Mouse (Mus musculus): ENCODE measurements at regions not wholly inside any gene's neighbourhood (a gene's known extent, or its start where the extent isn't known, plus 50 kb on each side); places are given as distances from the start of the nearest gene placed in this dataset.

DNA sequence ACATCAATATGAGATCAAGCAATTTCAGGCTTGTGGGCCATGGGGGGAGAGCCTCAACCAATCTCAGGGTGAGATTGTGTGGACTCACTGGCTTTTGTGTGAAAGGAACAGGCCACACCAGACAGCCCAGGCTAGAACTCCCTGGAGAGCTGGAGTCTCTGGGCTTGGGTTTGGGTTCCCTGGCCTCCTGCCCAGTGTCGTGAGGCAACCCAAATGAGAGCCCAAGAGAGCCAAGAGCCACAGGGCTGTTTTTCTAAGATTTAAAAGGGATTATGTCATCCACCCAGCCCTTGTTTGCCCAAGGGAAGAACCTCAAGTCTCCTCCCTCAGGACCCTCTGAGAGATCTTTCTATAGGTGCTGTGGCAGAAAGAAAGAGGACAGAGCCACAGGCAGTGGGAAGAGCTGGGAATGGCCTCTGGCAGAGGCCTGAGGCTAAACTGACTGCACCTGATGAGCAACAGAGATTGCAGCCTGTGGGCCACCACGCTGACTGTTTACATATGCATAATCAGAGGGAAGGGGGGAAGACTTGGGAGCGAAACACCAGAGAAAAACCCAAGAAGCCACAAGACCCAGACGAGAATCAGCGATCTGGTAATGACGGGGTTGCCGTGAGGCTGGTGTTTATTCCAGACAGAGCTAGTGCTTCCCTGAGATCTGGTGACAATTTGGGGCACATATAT lies 92.1 kb downstream of the Bcl2l11 start:
- no peak for DNase-seq (ENCODE audit: extremely low spot score in 1 of 2, low spot score in 1 of 2)

DNA sequence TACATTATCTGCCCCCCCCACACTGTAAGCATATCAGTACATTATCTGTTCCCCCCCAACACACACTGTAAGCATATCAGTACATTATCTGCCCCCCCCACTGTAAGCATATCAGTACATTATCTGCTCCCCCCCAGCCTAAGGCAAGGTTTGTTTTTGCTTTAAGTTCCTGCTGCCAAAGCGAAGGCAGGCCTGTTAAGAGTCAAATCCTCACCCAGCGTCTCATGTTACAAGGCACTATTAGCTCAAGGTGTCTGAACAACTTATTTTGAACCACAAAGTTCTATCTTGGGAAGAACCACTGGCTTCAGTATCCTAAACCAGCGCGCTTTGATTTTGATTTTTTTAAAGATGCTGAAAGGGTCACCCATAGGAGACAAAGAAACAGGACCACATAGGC lies 93.1 kb downstream of the Bcl2l11 start:
- no peak for DNase-seq (ENCODE audit: extremely low spot score in 1 of 2, low spot score in 1 of 2)

DNA sequence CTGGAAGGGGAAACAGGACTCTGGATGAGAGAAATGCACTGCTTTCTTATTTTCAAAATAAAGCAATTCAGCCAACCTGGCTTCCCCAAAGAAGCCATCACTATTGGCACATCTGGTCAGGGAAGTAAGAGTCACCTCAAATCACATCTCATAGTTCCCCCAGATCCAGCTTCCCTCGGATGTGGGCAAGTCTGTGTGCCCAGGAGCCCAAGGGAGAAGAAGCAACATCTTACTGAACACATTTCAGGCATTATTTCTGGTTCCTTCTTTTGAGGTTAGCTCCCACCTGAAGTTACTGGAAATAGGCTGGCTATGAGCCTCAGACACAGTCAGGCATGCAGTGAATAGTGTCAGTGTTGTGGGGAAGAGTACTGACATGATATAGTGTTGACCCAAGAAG lies 95.2 kb downstream of the Bcl2l11 start:
- DNase-seq (ENCODE audit: extremely low spot score in 1 of 2, low spot score in 1 of 2): no peak

DNA sequence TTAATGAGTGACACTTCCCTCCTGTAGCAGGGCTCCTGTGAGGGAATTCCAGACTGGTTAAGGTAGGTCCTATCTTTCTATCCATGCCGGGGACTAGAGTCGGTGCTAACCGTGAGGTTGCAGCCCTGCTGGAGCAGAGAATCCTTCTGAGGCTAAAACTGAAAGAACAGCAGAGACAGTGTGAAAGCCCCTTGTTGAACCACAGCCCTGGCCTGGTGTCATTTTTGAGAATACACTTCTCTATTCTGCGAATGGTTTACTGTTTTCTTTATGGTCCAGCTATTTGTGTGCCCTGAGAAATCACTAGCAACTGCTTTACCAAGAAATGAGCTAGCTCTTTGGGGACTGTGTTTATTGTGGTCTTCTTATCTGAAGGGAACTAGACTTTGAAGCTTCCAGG lies 95.8 kb downstream of the Bcl2l11 start:
- no peak for DNase-seq (ENCODE audit: extremely low spot score in 1 of 2, low spot score in 1 of 2)

DNA sequence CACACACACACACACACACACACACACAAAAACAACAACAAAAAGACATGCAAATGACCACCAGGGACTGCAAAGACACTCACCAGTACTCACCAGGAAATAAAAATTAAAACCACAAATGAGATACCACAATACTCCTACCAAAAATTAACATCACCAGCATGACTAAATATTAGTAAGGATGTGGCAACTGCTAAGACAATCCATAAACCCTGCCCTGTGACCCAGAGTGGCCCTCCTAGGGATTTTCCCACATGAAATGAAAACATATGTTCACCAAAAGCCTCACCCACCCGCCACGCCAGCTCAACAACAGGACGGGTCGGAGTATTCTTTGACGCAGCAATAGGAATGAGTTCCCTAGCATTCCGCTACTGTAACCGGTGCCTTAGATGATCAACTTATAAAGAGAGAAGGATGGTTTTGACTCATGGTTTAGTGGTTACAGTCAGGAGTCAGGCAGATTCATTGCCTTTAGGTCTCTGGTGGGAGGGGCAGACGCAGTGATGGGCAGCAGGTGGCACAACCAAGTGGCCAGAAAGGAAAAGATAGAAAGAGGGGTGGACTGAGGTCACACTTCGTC lies 100.7 kb downstream of the Bcl2l11 start:
- no peak for DNase-seq (ENCODE audit: extremely low spot score in 1 of 2, low spot score in 1 of 2)

DNA sequence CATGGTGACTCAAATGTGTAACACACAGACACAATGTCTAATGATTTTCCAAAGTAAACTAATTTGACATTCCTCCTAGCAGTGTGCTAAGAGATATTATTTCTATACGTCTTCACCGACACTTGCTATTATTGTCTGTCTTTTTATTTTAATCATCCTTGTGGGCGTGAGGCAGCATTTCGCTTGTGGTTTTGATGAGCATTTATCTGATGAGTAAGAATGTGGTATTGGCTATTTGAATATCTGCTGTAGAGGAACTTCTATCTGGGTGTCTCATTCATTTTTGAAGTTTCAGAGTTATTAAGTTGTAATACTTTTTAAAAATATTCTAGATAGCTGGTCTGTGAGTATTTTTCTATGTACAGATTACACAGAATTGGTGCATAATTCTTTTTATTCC lies 103.9 kb downstream of the Bcl2l11 start:
- no peak for DNase-seq (ENCODE audit: extremely low spot score in 1 of 2, low spot score in 1 of 2)

DNA sequence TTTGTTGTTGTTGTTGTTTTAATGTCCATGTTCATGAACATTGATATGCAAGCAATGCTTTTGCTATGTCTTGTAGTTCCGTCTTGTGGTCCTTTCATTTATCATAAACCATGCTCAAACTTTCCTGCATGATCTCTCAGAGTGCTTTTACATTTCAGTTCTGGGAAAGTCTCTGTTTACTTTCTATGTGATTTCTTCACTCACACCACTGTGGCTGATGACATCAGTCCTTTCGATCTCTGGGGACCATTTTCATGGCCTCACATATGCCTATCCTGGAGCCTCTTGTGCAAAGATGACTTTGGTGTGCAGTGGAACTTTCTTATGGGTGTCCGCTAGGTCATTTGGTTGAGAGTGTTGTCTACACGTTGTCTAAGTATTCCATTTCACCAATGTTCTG lies 105.1 kb downstream of the Bcl2l11 start:
- DNase-seq (ENCODE audit: extremely low spot score in 1 of 2, low spot score in 1 of 2): no peak

DNA sequence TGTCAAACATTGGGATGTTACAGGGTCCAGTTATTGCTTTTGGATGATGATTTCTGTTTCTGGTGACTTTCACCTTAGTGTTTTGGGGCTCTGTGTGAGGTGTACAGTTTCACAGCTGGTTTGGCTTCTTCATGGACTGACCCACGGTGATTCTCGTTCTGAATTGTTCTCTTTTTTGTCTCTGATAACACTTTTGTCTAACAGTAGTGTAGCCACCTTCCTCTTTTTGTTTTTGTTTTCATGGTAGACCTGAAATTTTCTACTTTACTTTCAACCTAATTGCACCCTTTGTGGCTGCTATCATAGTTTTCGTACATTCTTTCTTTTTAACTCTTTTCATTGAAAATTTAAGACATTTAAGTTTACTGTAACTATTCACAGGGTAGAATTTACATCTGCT lies 105.5 kb downstream of the Bcl2l11 start:
- no peak for DNase-seq (ENCODE audit: extremely low spot score in 1 of 2, low spot score in 1 of 2)

DNA sequence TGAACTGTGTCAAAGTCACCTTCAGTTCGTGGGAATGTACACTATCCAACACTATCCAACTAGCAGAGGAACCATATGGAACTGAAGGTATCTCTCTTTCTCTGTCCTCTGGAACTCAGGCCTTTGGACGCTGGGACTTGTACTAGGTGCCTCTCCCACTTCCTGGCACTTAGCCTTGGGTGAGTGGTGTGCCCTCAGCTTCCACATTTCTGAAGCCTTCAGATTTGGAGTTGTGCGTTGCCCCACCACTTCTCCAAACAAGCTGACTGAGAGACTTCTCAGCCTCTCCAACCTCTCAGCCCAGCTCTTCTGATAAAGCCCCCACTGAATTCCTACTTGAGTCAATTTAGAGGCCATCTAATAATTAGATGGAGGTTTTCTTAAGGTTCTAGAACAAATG lies 106.2 kb downstream of the Bcl2l11 start:
- DNase-seq (ENCODE audit: extremely low spot score in 1 of 2, low spot score in 1 of 2): no peak

DNA sequence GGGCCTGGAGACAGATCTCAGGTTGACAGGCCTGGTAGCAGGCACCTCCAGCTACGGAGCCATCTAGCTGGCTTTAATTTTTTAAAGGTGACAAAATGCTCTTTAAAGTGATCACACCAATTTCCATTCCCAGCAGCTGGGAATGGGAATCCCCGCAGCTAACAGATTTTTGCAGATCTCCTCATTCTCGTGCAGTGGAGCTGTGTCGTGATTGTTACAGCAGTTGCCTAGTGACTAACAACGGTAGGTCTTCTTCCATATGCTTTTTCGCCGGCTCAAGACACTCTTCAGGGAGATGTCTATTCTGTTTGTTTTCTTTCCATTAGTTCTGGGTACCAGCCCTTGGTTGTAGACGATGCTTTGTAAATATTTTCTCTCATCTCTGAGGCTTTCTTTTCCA lies 109.3 kb downstream of the Bcl2l11 start:
- DNase-seq (ENCODE audit: extremely low spot score in 1 of 2, low spot score in 1 of 2): peak in 1 of 2 experiments; percentile 22

DNA sequence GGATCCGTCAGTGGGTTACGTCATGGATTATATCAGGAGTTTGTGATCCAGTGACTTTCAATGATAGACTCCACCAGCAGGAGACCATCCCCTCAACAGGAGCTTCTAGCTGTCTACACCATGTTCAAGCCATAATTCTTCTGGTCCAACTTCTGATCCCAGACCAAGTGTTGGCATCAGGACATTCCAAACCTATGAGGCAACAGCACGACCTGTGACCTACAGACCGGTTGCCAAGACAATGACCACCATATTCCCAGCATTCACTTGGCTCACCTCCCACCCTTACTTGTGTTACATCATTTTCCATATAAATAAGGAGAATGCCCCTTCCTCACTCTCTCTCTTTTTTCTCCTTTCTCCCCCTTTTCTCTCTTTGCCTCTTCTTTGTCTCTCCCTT lies 113.6 kb downstream of the Bcl2l11 start:
- no peak for DNase-seq (ENCODE audit: extremely low spot score in 1 of 2, low spot score in 1 of 2)

DNA sequence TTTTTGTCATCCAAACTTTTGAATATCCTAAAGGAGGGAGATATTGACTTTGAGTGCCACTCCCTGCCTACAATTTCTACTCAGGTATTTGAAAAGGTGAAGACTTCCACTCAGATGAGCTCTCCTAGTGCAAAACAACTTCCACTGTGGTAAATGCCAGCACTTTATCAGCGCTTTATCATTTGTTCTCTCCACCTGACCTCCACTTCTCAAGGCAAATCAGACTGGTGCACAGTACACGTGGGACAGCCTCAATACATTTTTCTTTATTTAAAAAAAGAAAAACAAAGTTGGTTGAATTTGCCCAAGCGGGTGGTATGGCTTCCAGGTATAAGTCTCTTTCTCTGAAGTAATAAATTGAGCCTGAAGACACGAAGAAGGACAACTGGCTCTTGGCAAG lies 114.2 kb downstream of the Bcl2l11 start:
- DNase-seq (ENCODE audit: extremely low spot score in 1 of 2, low spot score in 1 of 2): no peak

DNA sequence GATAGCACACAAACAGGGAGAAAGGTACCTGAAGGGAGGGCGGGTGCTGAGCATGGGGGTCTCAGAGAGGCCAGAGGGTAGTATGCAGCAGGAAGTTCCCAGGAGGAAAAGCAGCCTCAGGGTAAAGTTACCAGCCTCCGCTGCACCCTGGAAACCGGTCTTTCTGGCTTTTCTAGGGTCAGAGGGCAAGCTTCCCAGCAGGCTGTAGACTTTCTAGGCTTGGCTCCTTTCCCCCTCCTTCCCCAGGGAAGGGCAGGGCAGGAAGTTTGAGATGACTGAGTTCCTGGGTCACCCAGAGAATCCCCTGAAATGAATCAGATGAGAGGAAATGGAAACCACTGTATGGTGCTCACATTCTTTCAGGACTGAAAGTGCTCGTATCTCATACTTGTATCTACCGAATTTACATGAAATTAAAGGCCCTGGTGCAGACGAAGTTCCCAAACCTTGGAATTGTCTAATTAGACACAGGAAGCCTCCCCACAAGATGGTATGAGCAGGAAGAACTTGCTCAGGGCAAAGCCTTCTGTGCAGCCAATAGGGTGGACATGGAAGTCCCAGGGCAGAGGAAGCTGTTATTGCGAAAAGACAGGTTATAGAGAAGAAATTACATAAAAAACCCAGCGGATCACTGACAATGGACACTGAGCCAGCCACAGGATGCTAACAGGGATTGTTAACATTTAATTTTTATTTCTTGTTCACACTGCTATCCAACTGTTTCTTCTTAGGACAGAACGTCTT lies 114.9 kb downstream of the Bcl2l11 start:
- DNase-seq (ENCODE audit: extremely low spot score in 1 of 2, low spot score in 1 of 2): no peak

DNA sequence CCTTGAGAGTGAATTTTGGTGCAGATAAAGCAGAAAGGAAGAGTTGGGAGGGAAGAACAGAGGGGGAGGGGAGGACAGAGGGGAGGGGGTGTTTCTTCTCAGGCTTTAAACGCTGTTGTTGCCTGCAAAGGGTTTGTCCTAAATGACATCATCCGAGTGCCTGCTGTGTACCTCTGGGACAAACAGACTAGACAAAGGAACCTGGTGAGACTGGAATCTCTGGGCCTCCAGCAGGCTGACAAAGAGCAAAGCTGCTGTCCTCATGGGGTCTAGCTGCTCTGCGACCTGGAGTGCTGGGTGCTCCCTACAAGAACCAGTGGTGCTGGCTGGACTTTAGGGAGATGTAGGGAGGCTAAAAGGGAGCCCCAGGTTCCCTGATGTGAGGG lies 115.4 kb downstream of the Bcl2l11 start:
- DNase-seq (ENCODE audit: extremely low spot score in 1 of 2, low spot score in 1 of 2): no peak

DNA sequence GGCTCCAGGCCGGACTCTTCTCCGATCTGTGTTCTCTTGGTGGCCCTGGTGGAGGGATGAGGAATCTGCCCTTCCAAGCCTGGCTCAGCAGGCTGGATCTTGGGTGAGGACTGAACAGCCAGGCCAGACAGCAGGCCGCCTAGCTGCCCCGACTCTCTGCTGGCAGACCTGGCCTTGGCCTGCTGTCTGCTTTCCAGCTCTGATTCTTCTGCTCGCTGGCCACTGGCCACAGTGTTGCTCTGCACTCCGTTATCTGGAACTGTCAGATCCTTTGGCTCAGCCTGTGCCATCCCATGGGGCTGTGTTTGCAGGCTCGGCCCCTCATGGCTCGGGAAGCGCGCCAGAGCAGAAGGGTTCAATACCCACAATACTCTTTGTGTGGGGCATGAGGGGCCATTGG lies 119.7 kb downstream of the Bcl2l11 start:
- peak; percentile 4 to 26 for DNase-seq (ENCODE audit: extremely low spot score in 1 of 2, low spot score in 1 of 2)

DNA sequence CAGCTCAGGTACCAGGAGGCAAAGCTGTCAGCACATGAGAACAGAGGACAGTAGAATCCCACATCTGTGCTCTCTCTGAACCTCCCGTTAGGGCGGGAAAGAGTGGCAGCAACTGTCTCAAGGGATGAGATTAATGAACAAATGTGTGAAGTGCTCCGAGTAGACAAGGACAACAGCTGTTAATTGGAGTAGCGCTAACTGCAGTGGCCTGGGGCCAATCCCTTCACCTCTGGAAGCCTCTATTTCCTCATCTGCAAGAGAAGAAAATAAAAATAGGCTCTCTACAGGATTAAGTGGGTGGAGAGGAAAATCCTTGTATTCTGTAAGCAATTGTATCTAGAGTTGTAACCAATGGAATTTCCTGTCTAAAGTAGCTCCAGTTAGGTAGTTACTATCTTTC lies 122.1 kb downstream of the Bcl2l11 start:
- DNase-seq (ENCODE audit: extremely low spot score in 1 of 2, low spot score in 1 of 2): no peak

DNA sequence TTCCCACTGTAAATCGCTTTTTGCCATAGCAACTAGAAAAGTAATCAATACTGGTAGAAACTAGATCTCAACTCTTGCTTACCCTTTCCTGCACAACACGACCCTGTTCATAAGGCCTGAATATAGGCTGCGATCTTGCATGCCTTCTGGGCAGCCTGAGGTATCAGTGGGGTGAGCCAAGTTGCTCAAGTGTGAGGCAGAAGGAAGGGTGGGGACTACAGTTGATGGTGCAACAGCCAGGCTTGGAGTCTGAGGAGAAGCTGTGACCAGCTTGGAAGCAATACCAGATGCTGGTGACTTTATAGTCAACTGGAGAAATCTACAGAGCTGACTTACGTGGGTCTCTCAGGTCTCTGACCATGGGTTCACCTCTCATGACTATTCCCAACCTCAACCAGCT lies 123.3 kb downstream of the Bcl2l11 start:
- no peak for DNase-seq (ENCODE audit: extremely low spot score in 1 of 2, low spot score in 1 of 2)

DNA sequence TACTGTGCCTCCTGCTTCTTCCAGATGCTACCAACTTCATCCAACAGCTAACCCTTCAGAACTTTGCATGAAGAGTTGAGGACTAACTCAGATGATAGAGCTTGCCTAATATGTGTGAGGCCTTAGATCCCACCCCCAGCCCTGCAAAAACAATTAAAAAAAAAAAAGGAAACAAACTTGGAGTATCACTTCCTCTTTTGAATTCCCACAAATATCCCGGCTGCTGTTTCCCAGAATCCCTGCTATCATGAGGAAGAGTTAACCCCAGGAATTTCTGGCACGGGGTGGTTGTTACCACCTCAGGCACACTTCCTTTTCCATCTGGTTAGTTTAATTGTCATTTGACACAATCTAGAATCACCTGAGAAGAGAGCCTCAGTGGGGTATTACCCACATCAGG lies 123.8 kb downstream of the Bcl2l11 start:
- DNase-seq (ENCODE audit: extremely low spot score in 1 of 2, low spot score in 1 of 2): no peak

DNA sequence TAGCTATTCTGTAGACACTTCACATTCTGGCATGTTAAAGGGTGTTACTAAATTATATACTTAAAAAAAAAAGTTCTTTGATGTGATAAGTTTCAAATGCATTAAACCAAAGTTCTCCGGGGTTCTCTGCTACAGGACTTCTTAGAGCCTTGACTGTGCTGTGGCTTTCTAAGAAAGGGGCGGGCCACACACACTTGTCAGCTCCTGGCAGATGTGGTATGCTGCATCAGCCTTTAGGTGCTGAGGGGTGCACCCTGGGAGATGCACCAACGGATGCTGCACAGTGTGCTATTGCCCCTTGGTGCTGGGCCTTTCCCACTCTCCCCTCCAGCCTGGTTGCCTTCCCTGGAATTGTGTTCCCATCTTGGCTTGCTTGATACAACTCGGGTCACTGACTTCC lies 125.0 kb downstream of the Bcl2l11 start:
- DNase-seq (ENCODE audit: extremely low spot score in 1 of 2, low spot score in 1 of 2): no peak

DNA sequence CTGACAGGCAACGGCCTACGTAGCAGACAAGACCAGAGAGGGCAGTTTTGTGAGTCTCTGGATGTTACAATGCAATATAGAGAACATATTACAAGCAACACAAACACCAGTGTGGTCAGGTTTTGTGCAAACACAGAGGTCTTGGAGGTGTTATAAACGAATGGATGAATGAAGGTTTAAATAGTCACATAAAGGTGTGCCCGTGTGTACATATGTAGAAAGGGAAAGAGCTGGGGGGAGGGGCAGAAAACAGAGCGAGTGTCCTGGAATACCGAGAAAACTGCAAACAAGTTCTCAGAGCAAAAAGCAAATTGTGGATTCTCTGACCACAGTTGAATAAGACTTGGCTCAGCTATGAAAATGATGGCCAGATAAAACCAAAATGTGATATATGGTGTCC lies 130.8 kb downstream of the Bcl2l11 start:
- DNase-seq (ENCODE audit: extremely low spot score in 1 of 2, low spot score in 1 of 2): no peak

DNA sequence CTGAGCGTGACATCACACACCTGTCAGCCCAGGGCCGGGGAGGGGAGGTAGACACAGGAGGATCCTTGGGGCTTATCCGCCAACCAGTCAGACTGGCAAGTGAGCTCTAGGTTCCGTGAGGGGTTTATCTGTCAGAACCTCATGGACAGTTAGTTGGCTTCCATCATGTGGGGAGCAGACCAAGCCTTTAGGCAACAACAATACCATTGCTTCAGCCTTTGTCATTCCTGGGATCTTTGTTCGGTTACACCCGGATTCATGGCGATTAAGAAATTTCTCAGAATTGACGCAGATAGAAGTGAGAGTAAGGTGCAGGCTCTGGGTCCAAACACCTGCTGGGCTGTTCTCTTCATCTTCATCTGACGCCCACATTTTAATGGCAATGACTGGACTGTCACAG lies 131.4 kb downstream of the Bcl2l11 start:
- no peak for DNase-seq (ENCODE audit: extremely low spot score in 1 of 2, low spot score in 1 of 2)

DNA sequence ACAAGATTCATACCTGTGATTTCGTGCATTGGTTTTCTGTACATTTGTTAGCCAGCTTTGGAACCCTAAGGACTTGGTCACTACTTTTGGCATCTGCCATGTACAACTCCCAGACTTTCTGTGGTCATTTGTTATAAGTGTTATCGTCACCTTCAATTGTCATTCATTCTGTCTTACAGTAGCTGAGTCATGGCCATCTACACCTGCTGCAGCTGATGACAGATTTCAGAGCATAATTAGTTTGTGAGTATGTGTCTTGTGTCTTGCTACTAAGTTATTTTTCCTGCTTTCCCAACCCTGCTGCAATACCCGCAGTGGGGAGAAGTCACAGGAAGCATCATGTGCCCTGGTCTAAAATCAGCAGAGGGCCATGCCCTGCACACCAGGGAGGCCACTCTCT lies 138.0 kb downstream of the Bcl2l11 start:
- DNase-seq (ENCODE audit: extremely low spot score in 1 of 2, low spot score in 1 of 2): no peak
